Mouse (Mus musculus) bone marrow macrophage, adult 2 months (primary cell): Measurements from ENCODE around the gene Kdm4a. TPM values are rescaled to one million over a fixed set of nuclear protein-coding genes. Genes with fewer than 3 reads are reported as not detected.

Source experiments
- H3K27ac ChIP-seq: 2 replicates; pipeline ENCODE4 v1.5.1; 2012; ENCODE audit warnings: low read depth, low read length; ENCODE audit not compliant: insufficient read depth
- H3K4me1 ChIP-seq: 2 replicates; pipeline ENCODE4 v1.6.1; 2012; ENCODE audit warnings: low read length; ENCODE audit not compliant: control insufficient read depth, insufficient read depth
- H3K4me3 ChIP-seq: 2 replicates; pipeline ENCODE4 v1.5.1; 2012; ENCODE audit warnings: mild to moderate bottlenecking, low read length, moderate library complexity; ENCODE audit not compliant: insufficient read depth
- CTCF ChIP-seq: IDR thresholded peaks from 2 replicates; pipeline ENCODE4 v1.5.1; 2012; ENCODE audit warnings: low read depth, mild to moderate bottlenecking, low read length, moderate library complexity
- POLR2A ChIP-seq: IDR thresholded peaks from 2 replicates; pipeline ENCODE4 v1.6.1; 2012; ENCODE audit warnings: mild to moderate bottlenecking, low read depth, low read length, borderline replicate concordance
- polyA plus RNA-seq: library from polyadenylated mRNA; stranded (reverse); fragments of >200 nt; gene quantifications from 2 replicates; pipeline ENCODE4 v1.2.4, GENCODE M21; 2012; ENCODE audit not compliant: missing spikeins, insufficient read depth, insufficient read length

The Kdm4a gene
- polyA plus RNA-seq, 1 experiment = 30.9 TPM

GRCm38 (mm10) chr4:118122078-118122477 is 57.8 kb downstream of the Kdm4a start:
- H3K27ac ChIP-seq = no peak overlapping the region
- H3K4me3 ChIP-seq = no peak overlapping the region
- TF ChIP-seq POLR2A = no peak
- no peak for TF ChIP-seq CTCF
- H3K4me1 ChIP-seq = no peaks in the 10 kb centered on the region

DNA sequence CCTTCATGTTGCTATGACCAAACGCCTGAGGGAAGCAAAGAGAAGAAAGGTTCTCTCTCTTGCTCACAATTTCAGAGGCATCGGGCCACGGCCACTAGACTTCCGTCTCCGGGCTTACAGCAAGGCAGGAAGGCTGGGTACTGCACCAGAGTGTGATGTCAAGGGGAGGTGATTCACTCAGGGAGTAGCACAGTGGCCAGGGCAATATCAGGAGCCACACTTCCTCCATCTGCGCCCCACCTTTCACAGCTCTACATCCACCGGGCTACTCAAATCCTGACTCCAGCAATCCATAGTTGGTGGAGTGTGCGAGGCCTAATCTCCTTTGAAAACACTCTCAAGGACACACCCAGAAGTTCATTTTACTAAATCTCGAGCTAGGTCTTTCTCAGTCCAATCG is 62.3 kb downstream of the Kdm4a start:
- TF ChIP-seq POLR2A (no peak), CTCF (no peak)
- Histone ChIP-seq H3K27ac (no peak overlapping the region), H3K4me1 (no peaks in the 10 kb centered on the region), H3K4me3 (no peak overlapping the region)

GRCm38 (mm10) chr4:118116098-118116497 is 63.7 kb downstream of the Kdm4a start:
- Histone ChIP-seq H3K4me3 (no peak overlapping the region), H3K27ac (no peak overlapping the region), H3K4me1 (no peaks in the 10 kb centered on the region)
- TF ChIP-seq CTCF (no peak), POLR2A (no peak)

DNA sequence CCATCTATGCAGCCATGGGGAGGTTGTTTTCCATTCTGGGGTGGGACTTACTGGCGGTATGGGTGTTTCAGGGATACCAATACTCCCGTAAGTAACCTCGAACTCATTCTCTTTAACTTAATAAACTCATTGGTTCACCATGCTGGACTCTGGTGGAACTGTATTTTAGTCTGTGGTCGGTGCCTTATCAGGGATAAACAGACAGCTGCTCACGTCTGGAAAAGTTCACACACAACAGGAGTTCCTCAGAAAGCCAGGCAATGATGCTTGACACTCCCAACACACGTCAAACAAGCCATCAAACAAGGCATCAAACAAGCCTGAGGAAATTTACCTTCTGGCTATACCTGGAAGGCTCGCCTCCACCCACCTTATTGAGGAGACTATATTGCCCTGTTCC is 64.7 kb downstream of the Kdm4a start:
- H3K4me3 ChIP-seq = no peak overlapping the region
- TF ChIP-seq CTCF = no peak
- TF ChIP-seq POLR2A = no peak

DNA sequence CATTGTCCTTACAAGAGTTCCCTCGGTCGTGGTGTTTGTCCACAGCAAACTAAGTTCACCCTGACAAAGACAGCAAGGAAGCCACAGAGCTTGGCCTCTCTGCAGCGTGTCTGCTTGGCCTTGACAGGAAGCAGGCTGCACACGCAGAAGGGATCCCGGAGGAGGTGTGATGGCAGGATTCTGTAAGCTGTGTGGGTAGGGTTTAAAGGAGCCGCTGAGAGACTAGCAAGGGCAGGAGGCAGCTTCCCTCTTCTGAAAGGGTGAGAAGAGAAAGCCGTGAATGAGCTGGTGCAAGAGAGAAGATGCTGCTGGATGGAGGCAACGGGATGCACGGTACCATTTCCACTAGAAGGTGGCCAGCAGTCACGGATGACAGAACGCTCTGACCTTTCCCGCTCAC is 67.2 kb downstream of the Kdm4a start:
- Histone ChIP-seq H3K4me3 (no peak overlapping the region), H3K27ac (no peak overlapping the region), H3K4me1 (no peaks in the 10 kb centered on the region)
- TF ChIP-seq CTCF (no peak), POLR2A (no peak)

More for the DNA sequence above, 64.7 kb downstream of the Kdm4a start:
- H3K27ac ChIP-seq = no peak overlapping the region
- H3K4me1 ChIP-seq = no peaks in the 10 kb centered on the region

- Histone ChIP-seq H3K4me1 (no peaks in the 10 kb centered on the region), H3K4me3 (no peak overlapping the region), H3K27ac (no peak overlapping the region)
- no peak for TF ChIP-seq CTCF
Measured at GRCm38 (mm10) chr4:118109649-118110048, 70.2 kb downstream of the Kdm4a start.

GRCm38 (mm10) chr4:118108779-118109178 is 71.1 kb downstream of the Kdm4a start:
- H3K4me3 ChIP-seq = no peak overlapping the region
- H3K27ac ChIP-seq = no peak overlapping the region
- no peaks in the 10 kb centered on the region for H3K4me1 ChIP-seq
- TF ChIP-seq POLR2A (no peak), CTCF (no peak)

- TF ChIP-seq POLR2A (no peak), CTCF (no peak)
- no peak overlapping the region for H3K4me3 ChIP-seq
- H3K4me1 ChIP-seq = no peaks in the 10 kb centered on the region
- no peak overlapping the region for H3K27ac ChIP-seq
Measured at GRCm38 (mm10) chr4:118105256-118106053, 74.4 kb downstream of the Kdm4a start.

- H3K27ac ChIP-seq = no peak overlapping the region
- TF ChIP-seq CTCF (no peak), POLR2A (no peak)
- no peak overlapping the region for H3K4me3 ChIP-seq
- peaks cover 9% of the 10 kb centered on the region for H3K4me1 ChIP-seq
Measured at GRCm38 (mm10) chr4:118103280-118103830, 76.5 kb downstream of the Kdm4a start.

- peaks cover 9% of the 10 kb centered on the region for H3K4me1 ChIP-seq
- TF ChIP-seq CTCF (no peak), POLR2A (no peak)
- no peak overlapping the region for H3K27ac ChIP-seq
Measured at GRCm38 (mm10) chr4:118101497-118101896, 78.3 kb downstream of the Kdm4a start.

More at GRCm38 (mm10) chr4:118101497-118101896, 78.3 kb downstream of the Kdm4a start:
- H3K4me3 ChIP-seq = no peak overlapping the region
